Mouse (Mus musculus): ENCODE results near the gene Ccdc34.

DNA sequence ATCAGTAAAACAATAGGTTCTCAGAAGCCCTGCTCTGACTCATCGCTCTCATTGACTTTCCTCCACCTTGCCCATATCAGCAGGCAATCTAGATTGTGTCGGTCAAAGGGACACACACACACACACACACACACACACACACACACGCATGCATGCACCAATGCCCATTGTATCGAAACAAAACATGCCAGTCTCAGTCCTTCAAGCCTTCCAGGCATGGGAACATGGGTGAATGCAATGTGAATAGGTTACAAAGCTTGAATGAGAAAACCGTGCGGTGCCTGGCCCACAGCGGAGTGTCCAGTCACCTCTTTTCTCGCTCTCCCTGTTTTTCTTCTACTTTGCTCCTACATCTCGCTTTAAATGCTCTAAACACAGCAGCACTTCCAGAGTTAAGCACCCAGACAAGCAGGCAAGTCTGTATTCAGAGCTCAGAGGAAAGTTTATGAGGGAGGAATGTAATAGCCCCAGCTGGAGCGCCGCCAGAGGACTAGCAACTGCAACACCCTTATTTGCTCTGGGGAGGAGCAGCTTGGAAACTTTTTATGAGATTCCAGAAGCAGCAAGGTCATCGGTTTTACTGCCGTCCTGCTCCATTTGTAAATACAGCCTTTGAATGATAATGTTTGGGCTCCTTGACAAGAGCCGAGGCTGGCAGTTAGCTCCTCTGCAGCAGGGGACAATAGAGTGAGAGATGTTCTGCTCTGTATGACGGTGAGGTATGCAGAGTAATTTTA is 174.5 kb downstream of the Ccdc34 start:
- TF ChIP-seq CTCF (IDR thresholded peaks at IDR 0.05; ENCODE audit: low read depth, low read length) (no peak), POLR2AphosphoS5 (IDR thresholded peaks at IDR 0.05; ENCODE audit: insufficient replicate concordance, low read depth, low read length) (no peak), TAL1 (conservative IDR thresholded peaks at IDR 0.05; ENCODE audit: low read depth, low read length) (no peak)

Measured in G1E (cell line).